Mouse (Mus musculus) heart, embryonic 15.5 days (tissue): ENCODE measurements around the gene Wasf3. TPM values are rescaled to one million over a fixed set of nuclear protein-coding genes. Genes with fewer than 3 reads are reported as not detected.
"Not testable (repeated sequence)": the region's sequence is repeated elsewhere in the genome, so short reads cannot be mapped to it uniquely, and the experiment has no call there.

ENCODE experiments used
- ATAC-seq: fragments of 200-750 bp; cut with Nextera tagmentation; replicated peaks from 2 replicates; pipeline ENCODE4 v1.8.0; 2017; ENCODE audit warnings: low read depth, moderate TSS enrichment; ENCODE audit not compliant: insufficient number of reproducible peaks, insufficient read depth, low FRiP score
- H3K27ac ChIP-seq: fragments of 300-500 bp; sonication (generic); 2 replicates; pipeline ENCODE4 v1.5.1; 2015; ENCODE audit warnings: mild to moderate bottlenecking, inconsistent platforms
- H3K27me3 ChIP-seq: fragments of 300-500 bp; sonication (generic); 2 replicates; pipeline ENCODE4 v1.6.1; 2015; ENCODE audit warnings: inconsistent platforms
- H3K36me3 ChIP-seq: fragments of 300-500 bp; sonication (generic); 2 replicates; pipeline ENCODE4 v1.6.1; 2015; ENCODE audit warnings: mild to moderate bottlenecking, inconsistent platforms
- H3K4me1 ChIP-seq: fragments of 300-500 bp; sonication (generic); replicated peaks from 2 replicates; pipeline ENCODE4 v1.6.1; 2015; ENCODE audit warnings: inconsistent platforms
- H3K4me2 ChIP-seq: fragments of 300-500 bp; sonication (generic); 2 replicates; pipeline ENCODE4 v1.6.1; 2015; ENCODE audit warnings: inconsistent platforms, mild to moderate bottlenecking, moderate library complexity
- H3K4me3 ChIP-seq: fragments of 300-500 bp; sonication (generic); 2 replicates; pipeline ENCODE4 v1.5.1; 2015; ENCODE audit warnings: mild to moderate bottlenecking, inconsistent platforms
- H3K9ac ChIP-seq: fragments of 300-500 bp; sonication (generic); 2 replicates; pipeline ENCODE4 v1.6.1; 2015; ENCODE audit warnings: mild to moderate bottlenecking, inconsistent platforms
- H3K9me3 ChIP-seq: fragments of 300-500 bp; sonication (generic); replicated peaks from 2 replicates; pipeline ENCODE4 v1.6.1; 2016; ENCODE audit warnings: inconsistent platforms
- WGBS: fragments of 180-500 bp; shearing (Covaris S2); methylation state at CpG from one replicate; pipeline ENCODE4 v1.1.7; 2015; ENCODE audit warnings: mixed read lengths; 5-methylcytosine and 5-hydroxymethylcytosine counted together
- polyA plus RNA-seq: library from polyadenylated mRNA; unstranded; fragments of >200 nt; fragmentation: Nextera tagmentation; extraction: Ambion mirVana; gene quantifications from 2 replicates; pipeline ENCODE4 v1.2.1, GENCODE M21; 2015

Wasf3 gene
- polyA plus RNA-seq, 1 experiment from 2014 or later: 0.11 TPM

GRCm38 (mm10) chr5:146451592-146452254 is 66.9 kb downstream of the Wasf3 start:
- Histone ChIP-seq H3K27me3 (no peaks in the 10 kb centered on the region), H3K4me1 (no peaks in the 10 kb centered on the region), H3K4me2 (no peak overlapping the region), H3K4me3 (no peak overlapping the region), H3K36me3 (no peaks in the 10 kb centered on the region), H3K9ac (no peak overlapping the region), H3K9me3 (no peaks in the 10 kb centered on the region), H3K27ac (no peak overlapping the region)
- ATAC-seq: no peak
- 74% methylated on average over 11 of the region's 11 CpGs for WGBS

GRCm38 (mm10) chr5:146453556-146453955 is 68.8 kb downstream of the Wasf3 start:
- Histone ChIP-seq H3K27ac (no peak overlapping the region), H3K4me3 (no peak overlapping the region), H3K36me3 (no peaks in the 10 kb centered on the region), H3K9me3 (no peaks in the 10 kb centered on the region), H3K4me1 (no peaks in the 10 kb centered on the region), H3K9ac (no peak overlapping the region), H3K27me3 (no peaks in the 10 kb centered on the region), H3K4me2 (no peak overlapping the region)
- 82% methylated on average over 6 of the region's 6 CpGs for WGBS
- no peak for ATAC-seq

- ATAC-seq: no peak
Measured at GRCm38 (mm10) chr5:146461612-146462011, 76.8 kb downstream of the Wasf3 start.

GRCm38 (mm10) chr5:146466663-146467062 is 81.9 kb downstream of the Wasf3 start:
- ATAC-seq: no peak
- Histone ChIP-seq H3K4me2 (no peak overlapping the region), H3K4me1 (no peaks in the 10 kb centered on the region), H3K9ac (no peak overlapping the region), H3K27me3 (no peaks in the 10 kb centered on the region), H3K36me3 (no peaks in the 10 kb centered on the region), H3K27ac (no peak overlapping the region), H3K4me3 (no peak overlapping the region), H3K9me3 (no peaks in the 10 kb centered on the region)
- WGBS: 88% methylated on average over 19 of the region's 19 CpGs

More at GRCm38 (mm10) chr5:146461612-146462011, 76.8 kb downstream of the Wasf3 start:
- Histone ChIP-seq H3K9me3 (no peaks in the 10 kb centered on the region), H3K4me3 (no peak overlapping the region), H3K9ac (no peak overlapping the region), H3K27ac (no peak overlapping the region), H3K4me1 (no peaks in the 10 kb centered on the region), H3K36me3 (no peaks in the 10 kb centered on the region), H3K27me3 (no peaks in the 10 kb centered on the region), H3K4me2 (no peak overlapping the region)
- WGBS: 66% methylated on average over 8 of the region's 8 CpGs

GRCm38 (mm10) chr5:146468311-146468710 is 83.5 kb downstream of the Wasf3 start:
- ATAC-seq: 0 out of 2 replicates have a peak, but pooled peaks have one; percentile 43
- H3K27ac ChIP-seq: no peak overlapping the region
- no peaks in the 10 kb centered on the region for H3K27me3 ChIP-seq
- H3K9me3 ChIP-seq: no peaks in the 10 kb centered on the region
- H3K9ac ChIP-seq: no peak overlapping the region
- no peak overlapping the region for H3K4me2 ChIP-seq
- 89% methylated on average over 9 of the region's 9 CpGs for WGBS
- H3K4me1 ChIP-seq: no peaks in the 10 kb centered on the region
- H3K36me3 ChIP-seq: no peaks in the 10 kb centered on the region
- no peak overlapping the region for H3K4me3 ChIP-seq

- Histone ChIP-seq H3K9ac (no peak overlapping the region), H3K4me1 (no peaks in the 10 kb centered on the region), H3K36me3 (no peaks in the 10 kb centered on the region), H3K4me2 (no peak overlapping the region), H3K27me3 (no peaks in the 10 kb centered on the region), H3K4me3 (no peak overlapping the region), H3K9me3 (no peaks in the 10 kb centered on the region), H3K27ac (no peak overlapping the region)
- WGBS: 78% methylated on average over 9 of the region's 9 CpGs
- no peak for ATAC-seq
Measured at GRCm38 (mm10) chr5:146470821-146471220, 86.0 kb downstream of the Wasf3 start.

- Histone ChIP-seq H3K36me3 (no peaks in the 10 kb centered on the region), H3K4me1 (no peaks in the 10 kb centered on the region), H3K27me3 (no peaks in the 10 kb centered on the region), H3K4me2 (no peak overlapping the region), H3K9ac (no peak overlapping the region), H3K4me3 (no peak overlapping the region), H3K9me3 (no peaks in the 10 kb centered on the region), H3K27ac (no peak overlapping the region)
- ATAC-seq: no peak
- 76% methylated on average over 5 of the region's 5 CpGs for WGBS
Measured at GRCm38 (mm10) chr5:146471311-146471710, 86.5 kb downstream of the Wasf3 start.

- no peak overlapping the region for H3K4me2 ChIP-seq
- ATAC-seq: no peak
- H3K9me3 ChIP-seq: no peaks in the 10 kb centered on the region
- H3K9ac ChIP-seq: no peak overlapping the region
- WGBS: 85% methylated on average over 12 of the region's 12 CpGs
- no peak overlapping the region for H3K27ac ChIP-seq
- H3K4me1 ChIP-seq: no peaks in the 10 kb centered on the region
- H3K27me3 ChIP-seq: no peaks in the 10 kb centered on the region
- H3K36me3 ChIP-seq: no peaks in the 10 kb centered on the region
- H3K4me3 ChIP-seq: no peak overlapping the region
Measured at GRCm38 (mm10) chr5:146471821-146472220, 87.0 kb downstream of the Wasf3 start.

- WGBS: 5% methylated on average over 4 of the region's 4 CpGs
Measured at GRCm38 (mm10) chr5:146479564-146479963, 94.8 kb downstream of the Wasf3 start.

GRCm38 (mm10) chr5:146481665-146482064 is 96.9 kb downstream of the Wasf3 start, which contains the start of gene Gm6408:
Gene Gm6408, plus strand, starts transcription at chr5:146481965.
- not testable (repeated sequence) for H3K9ac ChIP-seq, H3K9me3 ChIP-seq, ATAC-seq, H3K4me3 ChIP-seq, H3K27me3 ChIP-seq, H3K36me3 ChIP-seq, H3K4me1 ChIP-seq, H3K4me2 ChIP-seq, H3K27ac ChIP-seq
- 58% methylated on average over 3 of the region's 3 CpGs for WGBS

More at GRCm38 (mm10) chr5:146479564-146479963, 94.8 kb downstream of the Wasf3 start:
- not testable (repeated sequence) for H3K9ac ChIP-seq, H3K9me3 ChIP-seq, H3K4me3 ChIP-seq, ATAC-seq, H3K27me3 ChIP-seq, H3K4me2 ChIP-seq, H3K36me3 ChIP-seq, H3K27ac ChIP-seq, H3K4me1 ChIP-seq

- not testable (repeated sequence) for H3K4me1 ChIP-seq, H3K36me3 ChIP-seq, H3K4me3 ChIP-seq, ATAC-seq, H3K27me3 ChIP-seq, H3K9me3 ChIP-seq, H3K9ac ChIP-seq, H3K4me2 ChIP-seq, H3K27ac ChIP-seq
- 10% methylated on average over 3 of the region's 4 CpGs for WGBS
Measured at GRCm38 (mm10) chr5:146488959-146489358, 104.2 kb downstream of the Wasf3 start.

- WGBS: no CpG with 5 or more reads among the region's 5 CpGs
- not testable (repeated sequence) for H3K9me3 ChIP-seq, H3K36me3 ChIP-seq, H3K4me2 ChIP-seq, H3K27ac ChIP-seq, H3K4me1 ChIP-seq, H3K4me3 ChIP-seq, H3K27me3 ChIP-seq, ATAC-seq, H3K9ac ChIP-seq
Measured at GRCm38 (mm10) chr5:146491063-146491462, 106.3 kb downstream of the Wasf3 start, which contains the start of gene Gm6370. Gene Gm6370, plus strand, starts transcription at chr5:146491363.
